Comparison of ENCODE assay signal across 30 mouse cellular contexts in the genomic region with DNA sequence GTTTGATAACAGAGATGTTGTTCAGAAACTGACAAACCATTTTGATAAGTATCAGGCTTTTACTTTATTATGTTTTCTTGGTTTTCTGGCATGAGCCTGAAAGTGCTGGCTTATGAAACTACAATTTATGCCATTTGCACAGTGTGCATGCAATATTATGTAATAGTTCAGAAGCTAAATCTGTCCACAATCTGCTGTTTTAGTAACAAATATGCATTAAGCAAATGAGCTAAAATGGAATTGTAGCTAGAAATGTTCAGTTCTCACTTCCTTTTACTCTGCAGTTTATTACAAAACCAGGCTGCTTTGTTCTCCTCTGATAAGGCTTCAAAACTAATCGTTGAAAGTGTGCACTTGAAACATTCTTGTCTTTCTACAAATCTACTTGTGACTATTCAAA.
A peak's percentile ranks its signal among the peaks of the same experiment; 100 is the strongest.
DNase-seq lines count a peak whose midpoint lies in the region; ATAC-seq lines count a peak whose summit lies in the region.
"Had no signal": no experiment of that assay in that cellular context is flagged by ENCODE, and none has a peak within 500 bp of the region (broad histone marks: within the 10 kb centered on the region; RNA-seq: fewer than 3 reads in every experiment).

No protein-coding gene starts in this region.

- H3K4me1 ChIP-seq in forebrain, embryonic 14.5 days (ENCODE audit: control insufficient read depth, insufficient read depth, low read length), result no peaks in the 10 kb centered on the region
- H3K4me1 ChIP-seq in forebrain, embryonic 11.5 days (replicated peaks; ENCODE audit: control insufficient read depth, insufficient read depth, low read length), result no peaks in the 10 kb centered on the region
- H3K4me1 ChIP-seq in hindbrain, embryonic 14.5 days (replicated peaks; ENCODE audit: control insufficient read depth, insufficient read depth, low read length), result no peaks in the 10 kb centered on the region
- H3K4me1 ChIP-seq in hindbrain, embryonic 11.5 days (replicated peaks; ENCODE audit: control insufficient read depth, insufficient read depth, low read length), result no peaks in the 10 kb centered on the region
- H3K4me1 ChIP-seq: forebrain, embryonic 15.5 days; heart, embryonic 13.5 days; kidney, embryonic 15.5 days; liver, embryonic 12.5 days had no signal

- H3K4me3 ChIP-seq in forebrain, embryonic 14.5 days (ENCODE audit: low read depth, low read length), result no peak overlapping the region
- H3K4me3 ChIP-seq in forebrain, embryonic 11.5 days (ENCODE audit: low read depth, low read length), result no peak overlapping the region
- H3K4me3 ChIP-seq in hindbrain, embryonic 14.5 days (replicated peaks; ENCODE audit: low read length), result no peak overlapping the region
- no peak overlapping the region for H3K4me3 ChIP-seq in hindbrain, embryonic 11.5 days (ENCODE audit: low read depth, low read length)
- H3K4me3 ChIP-seq: erythroblast, embryonic 14.5 days; forebrain, embryonic 15.5 days; gastrocnemius, adult 2 months; heart, embryonic 13.5 days; kidney, embryonic 15.5 days; liver, embryonic 12.5 days had no signal

- no peaks in the 10 kb centered on the region for H3K9me3 ChIP-seq in forebrain, embryonic 14.5 days (replicated peaks; ENCODE audit: control insufficient read depth, low read length)
- H3K9me3 ChIP-seq in forebrain, embryonic 11.5 days (ENCODE audit: control insufficient read depth, low read length), result no peaks in the 10 kb centered on the region
- no peaks in the 10 kb centered on the region for H3K9me3 ChIP-seq in hindbrain, embryonic 14.5 days (ENCODE audit: control insufficient read depth, low read length)
- no peaks in the 10 kb centered on the region for H3K9me3 ChIP-seq in hindbrain, embryonic 11.5 days (ENCODE audit: control insufficient read depth, low read length)
- H3K9me3 ChIP-seq: forebrain, embryonic 15.5 days; G1E; heart, embryonic 13.5 days; kidney, embryonic 15.5 days; liver, embryonic 12.5 days had no signal

- H3K27me3 ChIP-seq in forebrain, embryonic 14.5 days (replicated peaks; ENCODE audit: control insufficient read depth, insufficient read depth, low read length), result no peaks in the 10 kb centered on the region
- H3K27me3 ChIP-seq in forebrain, embryonic 11.5 days (ENCODE audit: control insufficient read depth, insufficient read depth, low read length), result no peaks in the 10 kb centered on the region
- H3K27me3 ChIP-seq in hindbrain, embryonic 14.5 days (ENCODE audit: control insufficient read depth, insufficient read depth, low read length), result no peaks in the 10 kb centered on the region
- no peaks in the 10 kb centered on the region for H3K27me3 ChIP-seq in hindbrain, embryonic 11.5 days (ENCODE audit: control insufficient read depth, insufficient read depth, low read length)
- H3K27me3 ChIP-seq: forebrain, embryonic 15.5 days; heart, embryonic 13.5 days; kidney, embryonic 15.5 days; liver, embryonic 12.5 days had no signal

- no peak for ATAC-seq in forebrain, embryonic 14.5 days
- no peak for ATAC-seq in forebrain, embryonic 11.5 days (replicated peaks; ENCODE audit: low FRiP score)
- no peak for ATAC-seq in hindbrain, embryonic 14.5 days (ENCODE audit: low FRiP score)
- ATAC-seq in hindbrain, embryonic 11.5 days (ENCODE audit: low FRiP score), result no peak
- ATAC-seq: forebrain, embryonic 15.5 days; hindbrain, embryonic 16.5 days; liver, embryonic 12.5 days; liver, postnatal 0 days; midbrain, embryonic 16.5 days had no signal

- H3K9ac ChIP-seq in forebrain, embryonic 14.5 days (ENCODE audit: low read length), result no peak overlapping the region
- no peak overlapping the region for H3K9ac ChIP-seq in forebrain, embryonic 11.5 days (ENCODE audit: low read length)
- no peak overlapping the region for H3K9ac ChIP-seq in hindbrain, embryonic 14.5 days
- no peak overlapping the region for H3K9ac ChIP-seq in hindbrain, embryonic 11.5 days (ENCODE audit: low read depth, low read length)
- H3K9ac ChIP-seq: forebrain, embryonic 15.5 days; heart, embryonic 13.5 days; kidney, embryonic 15.5 days; liver, embryonic 12.5 days; liver, postnatal 0 days had no signal

- no peak overlapping the region for H3K27ac ChIP-seq in forebrain, embryonic 14.5 days (ENCODE audit: low read depth, low read length)
- no peak overlapping the region for H3K27ac ChIP-seq in forebrain, embryonic 11.5 days (ENCODE audit: low read depth, low read length)
- H3K27ac ChIP-seq in hindbrain, embryonic 14.5 days, result no peak overlapping the region
- H3K27ac ChIP-seq in hindbrain, embryonic 11.5 days (ENCODE audit: low read depth, low read length), result no peak overlapping the region
- H3K27ac ChIP-seq: forebrain, embryonic 15.5 days; gastrocnemius, adult 2 months; heart, embryonic 13.5 days; kidney, embryonic 15.5 days; liver, embryonic 12.5 days had no signal

- peak; percentile 4 for DNase-seq in forebrain, embryonic 14.5 days (ENCODE audit: low spot score)
- DNase-seq in forebrain, embryonic 11.5 days (ENCODE audit: low spot score), result no peak
- DNase-seq in hindbrain, embryonic 14.5 days (ENCODE audit: low spot score), result peak; percentile 16
- no peak for DNase-seq in hindbrain, embryonic 11.5 days (ENCODE audit: low spot score)
- peak; percentile 2 to 10 for DNase-seq in left cerebral cortex, adult 9 months (ENCODE audit: low spot score in 2 of 2)
- DNase-seq in left cerebral cortex, adult 18-20 months (ENCODE audit: low spot score in 2 of 2), result no peak
- DNase-seq in adrenal gland, adult 8-10 months, result no peak
- DNase-seq: adrenal gland, postnatal 10 days; cerebellum, adult 18-20 months; cerebellum, postnatal 14 days; gastrocnemius, adult 2 months; gastrocnemius, postnatal 36 days; heart, adult 18-20 months; heart, postnatal 10 days; kidney, adult 18-20 months; kidney, postnatal 25 days; liver, postnatal 0 days; lung, postnatal 36 days; spleen, adult 18-20 months; thymus, adult 18-20 months; thymus, postnatal 25 days had no signal

- no peak overlapping the region for H3K4me2 ChIP-seq in forebrain, embryonic 14.5 days (ENCODE audit: low read length)
- no peak overlapping the region for H3K4me2 ChIP-seq in forebrain, embryonic 11.5 days (ENCODE audit: low read depth, low read length, severe bottlenecking)
- H3K4me2 ChIP-seq in hindbrain, embryonic 14.5 days (replicated peaks), result no peak overlapping the region
- no peak overlapping the region for H3K4me2 ChIP-seq in hindbrain, embryonic 11.5 days (replicated peaks; ENCODE audit: low read depth, low read length)
- H3K4me2 ChIP-seq: forebrain, embryonic 15.5 days; heart, embryonic 13.5 days; kidney, embryonic 15.5 days; liver, embryonic 12.5 days; midbrain, embryonic 11.5 days had no signal

- 67% methylated on average over 1 of the region's 1 CpGs for WGBS in forebrain, embryonic 14.5 days
- 71% methylated on average over 1 of the region's 1 CpGs for WGBS in forebrain, embryonic 11.5 days
- WGBS in hindbrain, embryonic 14.5 days, result 92% methylated on average over 1 of the region's 1 CpGs
- 67% methylated on average over 1 of the region's 1 CpGs for WGBS in hindbrain, embryonic 11.5 days

- no peaks in the 10 kb centered on the region for H3K36me3 ChIP-seq in forebrain, embryonic 14.5 days (ENCODE audit: control insufficient read depth, insufficient read depth, low read length)
- H3K36me3 ChIP-seq in forebrain, embryonic 11.5 days (ENCODE audit: control insufficient read depth, insufficient read depth, low read length), result no peaks in the 10 kb centered on the region
- H3K36me3 ChIP-seq in hindbrain, embryonic 14.5 days (replicated peaks; ENCODE audit: control insufficient read depth, insufficient read depth), result no peaks in the 10 kb centered on the region
- no peaks in the 10 kb centered on the region for H3K36me3 ChIP-seq in hindbrain, embryonic 11.5 days (ENCODE audit: control insufficient read depth, insufficient read depth, low read length)
- H3K36me3 ChIP-seq: forebrain, embryonic 15.5 days; G1E; heart, embryonic 13.5 days; kidney, embryonic 15.5 days; liver, embryonic 12.5 days had no signal

Comparison
In these comparisons a context has a peak if more than half of its experiments do, and no peak if none do; other contexts are left out.
1. DNase-seq: peak in forebrain, embryonic 14.5 days (single experiment), hindbrain, embryonic 14.5 days (single experiment) and left cerebral cortex, adult 9 months (2 of 2); none in forebrain, embryonic 11.5 days (single experiment), hindbrain, embryonic 11.5 days (single experiment), left cerebral cortex, adult 18-20 months (0 of 2) and adrenal gland, adult 8-10 months (single experiment).